Mouse (Mus musculus): ENCODE data around the gene Rxfp4.
A peak's percentile ranks its signal among the peaks of the same experiment; 100 is the strongest.
"Not testable (repeated sequence)": the region's sequence is repeated elsewhere in the genome, so short reads cannot be mapped to it uniquely, and the experiment has no call there.

Rxfp4 gene

DNA sequence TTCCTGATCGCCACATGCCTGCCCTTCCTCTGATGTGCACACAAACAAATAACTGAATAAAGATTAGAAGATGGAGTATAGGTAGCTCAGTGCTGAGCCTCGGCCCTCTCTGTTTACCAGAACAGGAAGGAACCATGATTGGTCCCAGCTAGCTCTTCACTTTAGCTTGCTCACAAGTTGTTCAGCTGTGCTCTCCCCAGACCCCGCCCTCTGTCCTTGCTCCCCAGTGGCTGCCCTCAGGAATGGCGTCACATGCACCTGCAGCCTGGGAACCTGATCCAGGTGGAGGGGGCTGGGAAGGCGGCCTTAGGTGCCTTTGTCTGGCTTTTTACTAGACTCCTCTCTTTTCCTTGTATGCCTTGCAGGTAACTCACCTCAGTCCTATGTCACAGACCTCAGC lies 37.8 kb downstream of the Rxfp4 start:
- DNase-seq (ENCODE audit: inconsistent age in 2 of 2, low spot score in 1 of 2): no peak

GRCm38 (mm10) chr3:88614418-88614817 lies 38.5 kb downstream of the Rxfp4 start:
- DNase-seq (ENCODE audit: inconsistent age in 2 of 2, low spot score in 1 of 2): peak in 1 of 2 experiments; percentile 55

- no peak for DNase-seq (ENCODE audit: inconsistent age in 2 of 2, low spot score in 1 of 2)
Measured at GRCm38 (mm10) chr3:88609066-88609465, 43.9 kb downstream of the Rxfp4 start.

- no peak for DNase-seq (ENCODE audit: inconsistent age in 2 of 2, low spot score in 1 of 2)
Measured at GRCm38 (mm10) chr3:88607758-88608138, 45.2 kb downstream of the Rxfp4 start.

DNA sequence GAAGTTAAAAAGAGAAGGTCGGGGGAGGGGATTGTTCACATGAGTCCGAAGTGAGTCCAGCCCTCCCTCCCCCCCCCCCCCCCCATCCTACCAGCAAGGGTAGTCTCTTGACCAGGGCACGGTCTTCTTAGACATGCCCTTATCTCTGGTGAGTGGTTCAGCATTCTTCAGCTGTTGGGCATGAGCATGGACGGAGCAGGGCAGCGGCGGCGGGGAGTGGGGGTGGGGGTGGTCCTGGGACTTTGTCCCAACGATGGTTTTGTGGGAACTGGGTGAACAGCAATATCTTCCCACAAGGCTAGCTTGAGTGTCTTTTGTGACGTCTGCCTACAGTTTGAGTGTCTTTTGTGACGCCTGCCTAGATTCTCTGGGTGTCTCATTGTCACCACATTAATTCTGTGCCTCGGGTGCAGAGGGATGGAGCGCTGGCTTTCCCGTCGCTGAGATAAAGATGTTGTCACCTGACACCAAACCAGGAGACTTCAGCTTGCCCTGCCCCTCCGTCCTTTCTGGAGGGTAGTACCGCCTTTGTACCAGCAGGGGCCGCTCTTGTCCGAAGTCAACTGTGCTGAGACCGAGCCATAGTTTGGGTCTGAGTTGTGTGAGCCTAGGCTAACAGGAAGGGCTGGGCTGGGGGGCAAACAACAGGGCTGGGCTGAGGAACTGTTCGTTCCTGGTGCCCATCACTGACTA lies 45.7 kb downstream of the Rxfp4 start:
- DNase-seq (ENCODE audit: inconsistent age in 2 of 2, low spot score in 1 of 2): peak; percentile 86 to 95

DNA sequence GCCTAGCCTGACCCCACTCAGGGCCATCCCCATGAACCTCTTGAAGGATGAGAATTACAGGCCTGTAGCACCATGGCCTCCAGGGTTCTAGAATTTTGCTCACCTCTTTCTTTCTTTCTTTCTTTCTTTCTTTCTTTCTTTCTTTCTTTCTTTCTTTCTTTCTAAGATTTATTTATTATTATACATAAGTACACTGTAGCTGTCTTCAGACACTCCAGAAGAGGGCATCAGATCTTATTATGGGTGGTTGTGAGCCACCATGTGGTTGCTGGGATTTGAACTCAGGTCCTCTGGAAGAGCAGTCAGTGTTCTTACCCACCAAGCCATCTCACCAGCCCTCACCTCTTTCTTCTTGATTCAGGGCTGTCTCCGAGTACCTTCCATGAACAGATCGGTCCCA lies 47.3 kb downstream of the Rxfp4 start, which contains the start of gene Arhgef2:
Arhgef2 (plus strand) TSS at position 301 of the 400 bp plus-strand sequence.
- not testable (repeated sequence) for DNase-seq (ENCODE audit: inconsistent age in 2 of 2, low spot score in 1 of 2)

- peak; percentile 54 to 71 for DNase-seq (ENCODE audit: inconsistent age in 2 of 2, low spot score in 1 of 2)
Measured at GRCm38 (mm10) chr3:88604863-88605262, 48.1 kb downstream of the Rxfp4 start.

- peak; percentile 87 to 95 for DNase-seq (ENCODE audit: inconsistent age in 2 of 2, low spot score in 1 of 2)
Measured at GRCm38 (mm10) chr3:88603714-88604161, 49.2 kb downstream of the Rxfp4 start.

DNA sequence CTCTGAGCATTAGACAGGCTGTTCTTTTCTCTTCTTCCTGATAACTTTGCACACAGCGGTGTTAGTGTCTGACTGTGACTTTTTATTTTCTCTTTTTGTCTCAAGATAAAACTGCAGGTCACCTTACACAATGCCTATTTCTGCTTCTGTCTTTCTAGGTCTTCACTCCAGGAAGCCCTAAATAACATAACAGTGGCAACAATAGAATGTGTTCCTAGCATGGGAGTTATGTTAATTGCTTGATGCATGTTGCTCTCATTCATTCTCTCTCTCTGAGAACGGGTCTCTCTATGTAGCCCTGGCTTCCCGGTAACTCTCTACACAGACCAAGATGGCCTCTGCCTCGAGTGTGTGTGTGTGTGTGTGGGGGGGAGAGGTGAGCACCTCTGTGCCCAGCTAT lies 50.5 kb downstream of the Rxfp4 start:
- no peak for DNase-seq (ENCODE audit: inconsistent age in 2 of 2, low spot score in 1 of 2)
